Mouse (Mus musculus) ES-E14 (cell line): ENCODE results near the gene Vps33a. TPM values are rescaled to one million over a fixed set of nuclear protein-coding genes. Genes with fewer than 3 reads are reported as not detected.
"Not testable (repeated sequence)": the region's sequence is repeated elsewhere in the genome, so short reads cannot be mapped to it uniquely, and the experiment has no call there.

Source experiments
- DNase-seq: peaks from one replicate; pipeline ENCODE4 v3.0.0-alpha.2; 2013; ENCODE audit warnings: low read depth, low spot score
- H3K27ac ChIP-seq: 2 replicates; pipeline ENCODE4 v1.5.1; 2012; ENCODE audit warnings: low read depth, mild to moderate bottlenecking, low read length, moderate library complexity, mixed read lengths; ENCODE audit not compliant: poor library complexity, insufficient read depth, severe bottlenecking
- H3K36me3 ChIP-seq: 2 replicates; pipeline ENCODE4 v1.6.1; 2012; ENCODE audit warnings: mild to moderate bottlenecking, low read length, moderate library complexity, mixed read lengths; ENCODE audit not compliant: control insufficient read depth, poor library complexity, insufficient read depth, severe bottlenecking
- H3K4me1 ChIP-seq, 2 experiments: fragments of 150-350 bp in 1 of 2; sonication (generic) in 1 of 2; 2 replicates each; pipeline ENCODE4 v1.6.1; 2012; ENCODE audit warnings: low read length in 2 of 2, mild to moderate bottlenecking in 1 of 2, mixed read lengths in 1 of 2; ENCODE audit not compliant: control insufficient read depth in 2 of 2, insufficient read depth in 2 of 2, poor library complexity in 1 of 2
- H3K4me3 ChIP-seq, 2 experiments: fragments of 150-350 bp in 1 of 2; sonication (generic) in 1 of 2; 2 replicates each; pipeline ENCODE4 v1.5.1; 2012; ENCODE audit warnings: low read length in 2 of 2, low read depth in 1 of 2, mild to moderate bottlenecking in 1 of 2, mixed read lengths in 1 of 2; ENCODE audit not compliant: insufficient read depth in 1 of 2, poor library complexity in 1 of 2, severe bottlenecking in 1 of 2
- H3K9ac ChIP-seq: 2 replicates; pipeline ENCODE4 v1.6.1; 2012; ENCODE audit warnings: low read depth, mild to moderate bottlenecking, low read length, mixed read lengths; ENCODE audit not compliant: poor library complexity, insufficient read depth, severe bottlenecking
- H3K9me3 ChIP-seq: fragments of 150-350 bp; sonication (generic); 2 replicates; pipeline ENCODE4 v1.6.1; 2012; ENCODE audit warnings: low read depth, mild to moderate bottlenecking, low read length; ENCODE audit not compliant: control insufficient read depth, insufficient read depth
- CHD2 ChIP-seq: IDR thresholded peaks from 2 replicates; pipeline ENCODE4 v1.6.1; 2014; ENCODE audit warnings: mild to moderate bottlenecking, low read depth, low read length, inconsistent platforms
- HCFC1 ChIP-seq: IDR thresholded peaks from 2 replicates; pipeline ENCODE4 v1.6.1; 2012; ENCODE audit warnings: low read length, inconsistent platforms, borderline replicate concordance; ENCODE audit not compliant: insufficient read depth
- MAFK ChIP-seq: IDR thresholded peaks from 2 replicates; pipeline ENCODE4 v1.6.1; 2014; ENCODE audit warnings: mild to moderate bottlenecking, low read depth, low read length, inconsistent platforms; ENCODE audit not compliant: insufficient read depth
- ZC3H11A ChIP-seq: IDR thresholded peaks from 2 replicates; pipeline ENCODE4 v1.6.1; 2012; ENCODE audit warnings: low read depth, mild to moderate bottlenecking, inconsistent platforms, low read length, borderline replicate concordance
- ZNF384 ChIP-seq: IDR thresholded peaks from 2 replicates; pipeline ENCODE4 v1.6.1; 2012; ENCODE audit warnings: low read depth, low read length, inconsistent platforms
- in situ Hi-C, 2 experiments: fragments of 600-800 bp; cut with MboI; formaldehyde crosslinking; loops; one replicate each; pipeline ENCODE4 v1.15.1; 2025; ENCODE audit warnings: low sequenced_read_pairs in 2 of 2, inconsistent platforms in 1 of 2; ENCODE audit not compliant: unreplicated experiment in 2 of 2
- total RNA-seq: library from RNA; depleted of rRNA; stranded (reverse); fragments of 300-350 nt; gene quantifications from 2 replicates; pipeline ENCODE4 v1.2.3, GENCODE M21; 2012

The Vps33a gene
- total RNA-seq, 1 experiment: 23.0 TPM

DNA sequence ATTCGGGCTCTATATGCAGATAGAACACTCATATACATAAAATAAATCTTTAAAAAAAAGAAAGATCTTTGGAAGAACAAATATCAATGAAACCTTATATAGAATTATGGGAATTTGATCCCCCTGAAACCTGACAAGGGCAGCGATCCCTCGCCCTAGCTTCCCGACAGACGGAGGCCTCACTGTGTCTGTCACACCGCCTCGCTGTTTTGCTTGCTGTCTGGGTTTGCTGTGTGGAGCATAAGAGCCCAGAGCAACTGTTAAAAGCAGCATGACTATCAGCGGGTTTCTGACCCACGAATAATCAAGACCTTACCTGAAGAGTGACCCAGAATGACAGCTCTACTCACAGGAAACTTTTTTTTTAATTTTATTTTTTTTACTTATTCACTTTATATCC is 52.2 kb downstream of the Vps33a start:
- H3K9me3 ChIP-seq: no peaks in the 10 kb centered on the region
- peaks cover 8% of the 10 kb centered on the region for H3K36me3 ChIP-seq
- in situ Hi-C loops: no loop called here
- H3K4me3 ChIP-seq: no peak overlapping the region
- DNase-seq: no peak
- no peak for TF ChIP-seq ZC3H11A
- TF ChIP-seq MAFK: no peak
- TF ChIP-seq ZNF384: no peak
- no peak for TF ChIP-seq HCFC1
- TF ChIP-seq CHD2: no peak
- no peak overlapping the region for H3K27ac ChIP-seq
- no peak overlapping the region for H3K9ac ChIP-seq
- H3K4me1 ChIP-seq: peaks cover 0 to 4% of the 10 kb centered on the region in 2 experiments; a peak in 1 of 4 replicates

DNA sequence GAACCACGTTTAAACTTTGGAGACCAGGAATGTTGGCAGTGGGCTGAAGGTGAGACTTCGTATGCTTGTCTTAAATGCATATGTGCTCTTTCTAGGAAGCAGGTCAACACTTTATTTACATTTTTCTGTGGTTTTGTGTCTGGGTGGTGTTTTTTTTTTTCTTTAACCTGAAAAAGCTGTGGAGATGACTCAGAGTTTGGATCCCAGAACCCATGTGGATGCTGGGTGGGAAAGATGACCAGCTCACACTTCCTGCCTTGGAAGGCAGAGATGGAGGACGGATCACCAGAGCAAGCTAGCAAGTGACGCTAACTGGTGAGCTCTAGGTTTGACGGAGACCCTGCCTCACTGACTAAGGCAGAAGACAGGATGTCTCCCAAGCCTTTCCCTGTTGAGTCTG is 58.0 kb downstream of the Vps33a start:
- no peak for DNase-seq
- no peaks in the 10 kb centered on the region for H3K9me3 ChIP-seq
- H3K4me1 ChIP-seq: peaks cover 2 to 15% of the 10 kb centered on the region in 2 experiments; a peak in 3 of 4 replicates
- H3K4me3 ChIP-seq: no peak overlapping the region
- in situ Hi-C loops: no loop called here
- TF ChIP-seq ZC3H11A (no peak), HCFC1 (no peak), MAFK (no peak), CHD2 (no peak), ZNF384 (no peak)
- no peak overlapping the region for H3K9ac ChIP-seq
- peaks cover 22% of the 10 kb centered on the region for H3K36me3 ChIP-seq
- no peak overlapping the region for H3K27ac ChIP-seq

DNA sequence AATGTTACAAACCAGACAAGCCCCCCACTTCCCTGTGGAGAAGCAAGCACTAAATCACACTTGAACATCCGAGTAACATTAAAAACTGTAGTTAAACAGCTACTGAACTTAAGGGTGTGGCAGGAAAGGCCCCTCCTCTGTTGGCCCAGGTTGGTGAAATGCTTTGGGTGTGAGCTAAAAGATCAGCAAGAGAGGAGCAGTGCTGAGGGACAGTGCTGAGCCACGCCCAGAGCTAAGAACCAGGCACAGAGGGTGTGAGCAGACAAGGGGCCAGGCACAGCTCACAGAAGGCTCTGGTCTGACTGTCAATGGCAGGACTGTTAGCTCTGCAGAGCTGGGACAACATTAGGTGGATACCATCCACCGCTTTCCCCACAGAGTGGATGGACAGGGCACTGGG is 60.7 kb downstream of the Vps33a start:
- no peak for DNase-seq
- Histone ChIP-seq H3K27ac (no peak overlapping the region), H3K9me3 (no peaks in the 10 kb centered on the region), H3K9ac (no peak overlapping the region), H3K36me3 (peaks cover 18% of the 10 kb centered on the region), H3K4me3 (no peak overlapping the region), H3K4me1 (peaks cover 2 to 15% of the 10 kb centered on the region in 2 experiments; a peak in 3 of 4 replicates)
- TF ChIP-seq ZNF384 (no peak), HCFC1 (no peak), MAFK (no peak), ZC3H11A (no peak), CHD2 (no peak)
- in situ Hi-C loops: no loop called here

DNA sequence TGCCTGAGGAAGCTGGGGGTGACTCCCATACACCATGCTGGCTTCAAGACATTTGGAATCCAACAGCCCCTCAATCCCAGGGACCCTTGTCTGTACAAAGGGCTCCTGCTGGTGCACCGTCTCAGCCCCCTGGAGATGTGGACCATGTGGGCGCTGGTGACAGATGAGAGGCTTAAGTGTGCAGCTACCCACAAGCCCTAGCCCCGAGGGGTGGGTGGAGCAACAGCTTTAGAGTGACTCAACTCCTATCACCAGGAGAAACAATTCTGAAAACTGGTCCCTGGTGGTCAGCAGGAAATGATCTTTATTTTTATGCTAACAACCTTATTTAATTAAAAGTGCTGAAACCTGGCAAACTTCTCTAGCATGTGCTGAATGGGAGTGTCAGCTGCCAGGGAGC is 61.4 kb downstream of the Vps33a start:
- in situ Hi-C loops, H3K27ac ChIP-seq, DNase-seq, H3K4me3 ChIP-seq, H3K9me3 ChIP-seq, H3K9ac ChIP-seq: not testable (repeated sequence)
- peaks cover 2 to 15% of the 10 kb centered on the region in 2 experiments; a peak in 3 of 4 replicates for H3K4me1 ChIP-seq
- peaks cover 18% of the 10 kb centered on the region for H3K36me3 ChIP-seq

DNA sequence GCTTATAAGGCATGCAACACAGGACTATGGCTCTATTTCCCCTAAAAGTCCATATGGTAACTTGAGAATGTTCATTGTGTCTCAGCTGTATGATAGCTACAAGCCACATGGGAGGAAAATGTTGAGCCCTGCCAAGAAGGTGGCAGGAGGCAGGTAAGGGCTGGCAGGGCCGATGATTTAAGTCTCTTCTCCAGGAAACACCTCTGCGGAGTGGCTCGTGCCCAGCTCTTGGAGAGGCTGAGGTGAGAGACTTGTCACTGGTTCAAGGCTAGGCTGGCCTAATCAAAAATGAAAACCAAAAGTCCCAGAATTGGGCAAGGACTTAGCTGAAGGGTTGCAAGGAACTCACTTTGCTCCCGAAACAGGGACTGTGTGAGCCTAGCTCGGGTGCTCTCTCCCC is 62.7 kb downstream of the Vps33a start, which contains the start of gene B3gnt4:
Gene B3gnt4 (plus strand): TSS at position 301 of the 400 bp plus-strand sequence.
- Histone ChIP-seq H3K4me3 (peak within 1 kb of the TSS in 1 of 2 experiments; percentile 85; a peak in 1 of 4 replicates), H3K4me1 (peaks cover 2 to 15% of the 10 kb centered on the region in 2 experiments; a peak in 3 of 4 replicates), H3K9ac (no peak within 1 kb of the TSS), H3K36me3 (peaks cover 13% of the 10 kb centered on the region), H3K9me3 (no peaks in the 10 kb centered on the region), H3K27ac (no peak within 1 kb of the TSS)
- TF ChIP-seq HCFC1: no peak
- DNase-seq: no peak
- in situ Hi-C loops: no loop called here
